Mouse (Mus musculus) liver, embryonic 11.5 days (tissue): ENCODE data around the gene Diras2. TPM values are rescaled to one million over a fixed set of nuclear protein-coding genes. Genes with fewer than 3 reads are reported as not detected.

Source experiments
- ATAC-seq: fragments of 200-750 bp; cut with Nextera tagmentation; replicated peaks from 2 replicates; pipeline ENCODE4 v1.8.0; 2017; ENCODE audit warnings: moderate number of reproducible peaks, mild to moderate bottlenecking, moderate TSS enrichment, moderate library complexity; ENCODE audit not compliant: low FRiP score
- DNase-seq: peaks from one replicate; pipeline ENCODE4 v3.0.0-alpha.2; 2017; ENCODE audit warnings: low spot score
- H3K27ac ChIP-seq: fragments of 300-500 bp; sonication (generic); 2 replicates; pipeline ENCODE4 v1.5.1; 2014; ENCODE audit warnings: mild to moderate bottlenecking, low read depth, low read length, control low read depth
- H3K27me3 ChIP-seq: fragments of 300-500 bp; sonication (generic); replicated peaks from 2 replicates; pipeline ENCODE4 v1.6.1; 2014; ENCODE audit warnings: low read length, mixed read lengths; ENCODE audit not compliant: control insufficient read depth, insufficient read depth
- H3K36me3 ChIP-seq: fragments of 300-500 bp; sonication (generic); 2 replicates; pipeline ENCODE4 v1.6.1; 2014; ENCODE audit warnings: mild to moderate bottlenecking, low read length, moderate library complexity, mixed read lengths; ENCODE audit not compliant: control insufficient read depth, insufficient read depth
- H3K4me1 ChIP-seq: fragments of 300-500 bp; sonication (generic); replicated peaks from 2 replicates; pipeline ENCODE4 v1.6.1; 2014; ENCODE audit warnings: low read length, mixed read lengths; ENCODE audit not compliant: control insufficient read depth, insufficient read depth
- H3K4me2 ChIP-seq: fragments of 300-500 bp; sonication (generic); 2 replicates; pipeline ENCODE4 v1.6.1; 2014; ENCODE audit warnings: mild to moderate bottlenecking, control low read depth, moderate library complexity
- H3K4me3 ChIP-seq: fragments of 300-500 bp; sonication (generic); 2 replicates; pipeline ENCODE4 v1.5.1; 2014; ENCODE audit warnings: low read depth, low read length, control low read depth
- H3K9ac ChIP-seq: fragments of 300-500 bp; sonication (generic); 2 replicates; pipeline ENCODE4 v1.6.1; 2014; ENCODE audit warnings: low read depth, low read length, control low read depth
- H3K9me3 ChIP-seq: fragments of 300-500 bp; sonication (generic); 2 replicates; pipeline ENCODE4 v1.6.1; 2016; ENCODE audit warnings: low read length, inconsistent platforms, mixed read lengths; ENCODE audit not compliant: control insufficient read depth
- WGBS: fragments of 180-500 bp; shearing (Covaris S2); extraction: QIAGEN DNeasy Blood & Tissue Kit; methylation state at CpG from one replicate; pipeline ENCODE4 v1.1.7; 2014; 5-methylcytosine and 5-hydroxymethylcytosine counted together
- polyA plus RNA-seq: library from polyadenylated mRNA; unstranded; fragments of >200 nt; fragmentation: Nextera tagmentation; extraction: Ambion mirVana; gene quantifications from 2 replicates; pipeline ENCODE4 v1.2.1, GENCODE M21; 2014

Gene Diras2
- polyA plus RNA-seq, 1 experiment from 2014 or later = 0.05 TPM

GRCm38 (mm10) chr13:52572451-52573446 lies 41.7 kb upstream of the Diras2 start:
- Histone ChIP-seq H3K4me2 (no peak overlapping the region), H3K36me3 (no peaks in the 10 kb centered on the region), H3K27ac (no peak overlapping the region), H3K9ac (no peak overlapping the region), H3K4me1 (peaks cover 13% of the 10 kb centered on the region), H3K27me3 (no peaks in the 10 kb centered on the region), H3K4me3 (no peak overlapping the region), H3K9me3 (no peaks in the 10 kb centered on the region)
- no peak; the same call in 1 of the 2 replicates for ATAC-seq
- 56% methylated on average over 9 of the region's 9 CpGs for WGBS
- DNase-seq = no peak

DNA sequence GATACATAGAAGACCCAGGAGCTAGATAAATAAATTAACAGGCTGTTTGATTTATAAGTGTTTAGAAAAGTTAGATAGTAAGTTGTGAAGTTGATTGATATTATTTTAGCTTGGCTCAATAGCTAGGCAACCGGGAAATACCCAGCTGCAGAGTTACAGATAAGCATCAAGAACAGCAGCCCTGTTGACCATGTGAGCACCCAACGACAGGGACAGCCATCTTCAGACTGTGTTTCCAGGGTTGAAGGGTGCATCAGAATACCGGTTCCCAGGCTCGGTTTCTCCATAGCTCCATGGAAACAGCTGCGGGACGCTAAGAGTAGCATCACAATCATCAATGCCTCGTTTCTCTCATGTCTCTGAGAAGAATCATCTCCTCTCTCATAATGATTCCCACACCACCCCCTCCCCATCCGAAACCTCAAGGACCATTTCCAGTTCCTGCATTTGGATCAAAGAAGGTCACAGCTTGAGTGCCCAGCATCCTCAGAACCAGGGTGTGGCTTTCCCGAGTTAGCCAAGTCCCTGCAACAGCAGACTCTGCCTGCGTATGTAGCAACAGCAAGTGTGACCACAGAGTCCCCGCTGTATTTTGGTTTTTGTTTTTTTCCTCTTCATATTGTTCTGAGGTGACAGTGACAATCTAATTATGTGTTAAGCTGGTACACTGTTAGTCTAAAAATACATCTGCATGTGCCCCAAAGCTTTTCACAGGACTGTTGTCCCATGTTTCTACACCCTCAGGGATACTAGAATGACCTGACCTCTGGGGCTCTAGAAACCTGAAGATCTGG lies 40.7 kb upstream of the Diras2 start:
- Histone ChIP-seq H3K4me3 (no peak overlapping the region), H3K4me2 (no peak overlapping the region), H3K36me3 (no peaks in the 10 kb centered on the region), H3K4me1 (peaks cover 4% of the 10 kb centered on the region), H3K9ac (no peak overlapping the region), H3K27ac (no peak overlapping the region), H3K9me3 (no peaks in the 10 kb centered on the region), H3K27me3 (no peaks in the 10 kb centered on the region)
- DNase-seq = no peak
- no peak for ATAC-seq
- 53% methylated on average over 11 of the region's 11 CpGs for WGBS

DNA sequence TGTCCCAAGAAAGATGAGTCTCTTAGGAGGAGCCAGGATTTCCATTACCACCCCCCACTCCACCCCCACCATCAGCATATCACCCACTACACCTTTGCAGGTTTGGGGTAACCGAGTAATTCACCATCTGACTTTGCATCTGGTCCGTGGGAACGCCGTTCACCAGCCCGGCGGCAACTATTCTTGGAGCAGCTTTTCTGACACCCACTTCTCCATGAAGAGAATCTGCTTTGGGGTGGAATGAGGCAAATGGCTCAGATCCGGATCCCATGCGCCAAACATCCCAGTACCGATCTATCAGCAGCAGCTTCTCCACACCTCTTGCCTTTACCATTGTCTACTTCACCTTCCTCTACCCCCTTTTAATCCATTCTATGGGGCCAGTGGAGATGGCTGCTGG lies 39.2 kb upstream of the Diras2 start:
- no peaks in the 10 kb centered on the region for H3K9me3 ChIP-seq
- no peaks in the 10 kb centered on the region for H3K4me1 ChIP-seq
- no peak overlapping the region for H3K4me3 ChIP-seq
- H3K4me2 ChIP-seq = no peak overlapping the region
- H3K9ac ChIP-seq = no peak overlapping the region
- 92% methylated on average over 9 of the region's 9 CpGs for WGBS
- DNase-seq (no peak), ATAC-seq (no peak)
- H3K36me3 ChIP-seq = no peaks in the 10 kb centered on the region
- no peak overlapping the region for H3K27ac ChIP-seq
- no peaks in the 10 kb centered on the region for H3K27me3 ChIP-seq

DNA sequence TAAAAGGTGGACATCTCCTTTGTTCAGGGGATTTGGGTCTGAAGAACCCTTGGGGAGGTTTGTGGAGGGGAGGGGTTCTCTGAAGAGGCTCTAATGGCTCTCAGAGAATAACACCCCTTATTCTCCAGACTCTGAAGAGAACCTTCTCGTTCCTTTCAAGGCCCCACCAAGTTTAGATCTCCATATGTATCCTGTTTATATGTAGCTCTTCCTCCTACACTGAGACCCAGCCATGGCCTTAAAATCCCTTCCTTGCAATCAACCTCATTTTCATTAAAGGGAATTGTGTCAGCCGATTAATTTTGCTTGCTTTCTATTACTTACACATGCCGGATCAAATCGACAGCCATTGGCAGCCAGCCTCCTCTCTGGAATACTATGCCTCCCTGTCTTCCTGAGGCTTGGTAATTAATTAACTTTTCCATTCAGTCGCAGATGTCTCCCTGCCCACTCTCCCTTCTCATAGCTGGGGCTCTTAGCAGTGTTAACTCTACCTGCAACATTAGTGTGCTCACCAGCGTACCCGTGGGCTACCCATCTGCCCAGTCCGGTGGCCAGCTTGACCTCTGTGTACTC lies 38.2 kb upstream of the Diras2 start:
- Histone ChIP-seq H3K4me2 (no peak overlapping the region), H3K9me3 (no peaks in the 10 kb centered on the region), H3K9ac (no peak overlapping the region), H3K27ac (no peak overlapping the region), H3K4me3 (no peak overlapping the region), H3K4me1 (no peaks in the 10 kb centered on the region), H3K36me3 (no peaks in the 10 kb centered on the region), H3K27me3 (no peaks in the 10 kb centered on the region)
- DNase-seq = no peak
- WGBS = 75% methylated on average over 8 of the region's 8 CpGs
- ATAC-seq = no peak

- no peak for DNase-seq
These were observed 35.7 kb upstream of the Diras2 start for GRCm38 (mm10) chr13:52566777-52567176.

GRCm38 (mm10) chr13:52566188-52566760 lies 35.2 kb upstream of the Diras2 start:
- H3K27me3 ChIP-seq = no peaks in the 10 kb centered on the region
- H3K27ac ChIP-seq = no peak overlapping the region
- H3K4me1 ChIP-seq = no peaks in the 10 kb centered on the region
- H3K9ac ChIP-seq = no peak overlapping the region
- no peaks in the 10 kb centered on the region for H3K9me3 ChIP-seq
- no peak overlapping the region for H3K4me3 ChIP-seq
- no peak for ATAC-seq
- H3K4me2 ChIP-seq = no peak overlapping the region
- 79% methylated on average over 9 of the region's 9 CpGs for WGBS
- no peak for DNase-seq
- H3K36me3 ChIP-seq = no peaks in the 10 kb centered on the region

More at GRCm38 (mm10) chr13:52566777-52567176, 35.7 kb upstream of the Diras2 start:
- no peak overlapping the region for H3K9ac ChIP-seq
- 55% methylated on average over 7 of the region's 7 CpGs for WGBS
- H3K27ac ChIP-seq = no peak overlapping the region
- no peaks in the 10 kb centered on the region for H3K9me3 ChIP-seq
- no peaks in the 10 kb centered on the region for H3K36me3 ChIP-seq
- no peak overlapping the region for H3K4me2 ChIP-seq
- H3K4me1 ChIP-seq = no peaks in the 10 kb centered on the region
- no peak for ATAC-seq
- H3K4me3 ChIP-seq = no peak overlapping the region
- no peaks in the 10 kb centered on the region for H3K27me3 ChIP-seq

GRCm38 (mm10) chr13:52565103-52565739 lies 34.1 kb upstream of the Diras2 start:
- no peaks in the 10 kb centered on the region for H3K4me1 ChIP-seq
- no peak for DNase-seq

DNA sequence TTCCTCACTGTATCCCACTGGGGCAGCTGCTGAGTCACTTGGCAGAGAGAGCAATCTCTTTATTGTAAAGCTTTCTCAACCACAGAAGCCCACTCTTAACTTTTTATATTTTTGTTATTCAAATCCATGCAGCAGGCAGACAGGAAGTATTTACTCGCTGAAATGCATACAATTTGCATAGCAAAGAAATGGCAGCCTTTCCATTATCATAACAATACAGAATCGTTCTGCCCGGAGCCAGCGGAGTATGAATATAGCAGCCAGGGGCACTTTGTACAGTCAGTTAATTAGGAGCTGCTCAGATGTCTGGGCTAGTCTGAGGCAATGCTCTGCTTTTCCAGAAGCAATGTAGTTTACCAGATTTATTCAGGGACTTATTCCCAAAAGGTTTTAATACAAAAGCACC lies 31.1 kb upstream of the Diras2 start:
- Histone ChIP-seq H3K9ac (no peak overlapping the region), H3K9me3 (no peaks in the 10 kb centered on the region), H3K4me2 (no peak overlapping the region), H3K27ac (no peak overlapping the region), H3K36me3 (no peaks in the 10 kb centered on the region), H3K4me1 (no peaks in the 10 kb centered on the region), H3K4me3 (no peak overlapping the region), H3K27me3 (no peaks in the 10 kb centered on the region)
- ATAC-seq (no peak), DNase-seq (no peak)
- WGBS = 71% methylated on average over 4 of the region's 4 CpGs

More at GRCm38 (mm10) chr13:52565103-52565739, 34.1 kb upstream of the Diras2 start:
- Histone ChIP-seq H3K9me3 (no peaks in the 10 kb centered on the region), H3K36me3 (no peaks in the 10 kb centered on the region), H3K4me2 (no peak overlapping the region), H3K27me3 (no peaks in the 10 kb centered on the region), H3K4me3 (no peak overlapping the region), H3K9ac (no peak overlapping the region), H3K27ac (no peak overlapping the region)
- WGBS = 84% methylated on average over 18 of the region's 18 CpGs
- no peak for ATAC-seq
